Mouse (Mus musculus): ENCODE data around the gene Atg13.

GRCm38 (mm10) chr2:91645354-91645753 is 65.0 kb downstream of the Atg13 start:
- TF ChIP-seq CTCF (IDR thresholded peaks at IDR 0.05; ENCODE audit: extremely low read depth, insufficient read length, insufficient replicate concordance, low read depth, low read length): no peak
- no peak for TF ChIP-seq POLR2A (IDR thresholded peaks at IDR 0.05; ENCODE audit: low read depth, low read length)
